Mouse (Mus musculus) erythroblast, adult 5-6 weeks (primary cell): ENCODE data around the gene ccdc198. TPM values are rescaled to one million over a fixed set of nuclear protein-coding genes. Genes with fewer than 3 reads are reported as not detected.
A peak's percentile ranks its signal among the peaks of the same experiment; 100 is the strongest.

ENCODE experiments used
- ATAC-seq: replicated peaks from 2 replicates; pipeline ENCODE4 v1.8.0; 2016; ENCODE audit warnings: moderate number of reproducible peaks, mild to moderate bottlenecking, moderate TSS enrichment, inconsistent platforms; ENCODE audit not compliant: poor library complexity, low FRiP score, severe bottlenecking
- total RNA-seq, 2 experiments: library from RNA; stranded (forward) in 1 of 2; stranded (reverse) in 1 of 2; fragments of 150-400 nt in 1 of 2; fragments of 200-764, 138-1000 nt in 1 of 2; gene quantifications; 2 replicates each; pipeline versions ENCODE4 v1.2.3 to v1.2.4; 2015 to 2017; ENCODE audit warnings: low replicate concordance in 2 of 2

The ccdc198 gene
- total RNA-seq, 2 experiments from 2014 or later = not detected

DNA sequence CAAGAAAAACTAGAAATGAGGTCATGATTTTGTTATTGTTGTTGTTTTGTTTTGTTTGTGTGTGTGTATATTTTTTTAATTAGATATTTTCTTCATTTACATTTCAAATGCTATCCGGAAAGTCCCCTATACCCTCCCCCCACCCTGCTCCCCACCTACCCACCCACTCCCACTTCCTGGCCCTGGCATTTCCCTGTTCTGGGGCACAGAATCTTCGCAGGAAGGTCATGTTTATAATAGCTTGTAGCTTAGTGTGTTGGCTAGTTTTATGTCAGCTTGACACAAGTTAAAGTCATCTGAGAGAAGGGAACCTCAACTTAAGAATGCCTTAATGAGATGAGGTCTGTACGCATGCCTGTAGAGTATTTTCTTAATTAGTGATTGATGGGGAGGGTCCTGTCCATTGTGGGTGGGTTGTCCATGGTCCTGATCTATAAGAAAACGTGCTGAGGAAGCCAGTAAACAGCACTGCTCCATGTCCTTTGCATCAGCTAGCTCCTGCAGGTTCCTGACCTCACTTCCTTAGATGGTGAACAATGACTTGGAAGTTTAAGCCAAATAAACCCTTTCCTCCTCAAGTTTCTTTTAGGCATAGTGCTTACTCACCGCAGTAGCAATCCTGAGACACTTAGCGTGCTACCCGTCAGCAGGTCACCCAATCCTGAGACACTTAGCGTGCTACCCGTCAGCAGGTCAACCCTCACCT lies 44.0 kb downstream of the ccdc198 start:
- no peak for ATAC-seq

DNA sequence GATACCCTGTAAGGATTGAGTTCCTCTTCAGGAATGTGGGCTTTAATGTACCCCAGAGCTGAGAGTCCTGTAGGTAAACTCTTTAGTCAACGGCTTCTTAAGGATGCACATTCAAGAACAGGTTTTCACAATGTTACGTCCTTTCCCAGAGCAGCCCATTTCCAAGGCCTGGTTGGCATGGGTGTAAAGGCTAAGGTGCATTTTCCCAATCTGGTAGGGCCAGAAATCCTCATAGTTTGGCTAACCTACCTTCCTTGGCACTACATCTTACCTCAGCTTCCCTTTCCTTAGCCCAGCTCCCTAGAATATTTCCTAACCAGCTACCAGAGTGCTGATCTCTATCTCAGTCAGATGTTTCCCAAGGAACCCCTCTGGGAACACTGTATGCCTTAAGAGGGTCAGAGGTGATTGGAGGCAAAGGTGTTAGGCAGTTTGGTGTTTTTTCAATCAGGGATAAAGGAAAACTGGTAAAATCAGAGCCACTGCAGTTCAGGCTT lies 48.2 kb downstream of the ccdc198 start:
- no peak for ATAC-seq

DNA sequence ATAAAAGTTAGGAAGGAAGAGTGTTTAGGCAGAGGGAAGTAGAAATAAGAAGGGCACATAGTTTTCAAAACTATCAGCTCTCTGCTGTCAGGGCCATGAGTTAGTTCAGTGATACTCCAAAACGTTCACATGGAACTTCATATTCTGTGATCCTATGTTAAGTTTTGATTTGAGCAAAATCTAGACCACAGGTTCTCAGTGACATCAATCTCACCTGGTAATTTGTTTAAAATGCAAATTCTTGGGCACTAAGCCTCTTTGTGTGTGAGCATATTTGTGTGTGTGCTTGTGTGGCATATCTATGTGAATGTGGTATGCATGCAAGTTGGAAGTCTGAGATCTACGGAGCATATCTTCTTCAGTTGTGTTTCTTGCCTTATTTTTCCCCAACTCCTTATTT lies 59.0 kb downstream of the ccdc198 start:
- no peak for ATAC-seq

DNA sequence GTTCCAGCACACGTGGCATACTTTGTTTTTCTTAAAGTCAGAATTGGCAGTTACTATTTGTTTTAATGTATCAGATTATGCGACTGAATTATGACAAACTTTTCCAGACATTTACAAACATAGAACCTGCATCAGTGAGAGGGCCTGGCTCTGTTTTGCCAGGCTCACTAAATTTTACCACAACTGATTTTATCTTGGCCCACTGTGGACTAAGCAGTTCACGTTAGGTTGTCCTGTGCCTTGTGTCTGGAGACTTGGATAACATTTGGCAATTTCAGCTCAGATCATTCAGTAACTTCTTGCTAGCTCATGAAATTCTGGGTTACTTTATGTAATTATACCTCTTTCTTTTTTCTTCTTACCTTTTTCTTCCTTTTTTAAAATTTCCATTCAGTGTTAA lies 65.5 kb downstream of the ccdc198 start:
- ATAC-seq = no peak

DNA sequence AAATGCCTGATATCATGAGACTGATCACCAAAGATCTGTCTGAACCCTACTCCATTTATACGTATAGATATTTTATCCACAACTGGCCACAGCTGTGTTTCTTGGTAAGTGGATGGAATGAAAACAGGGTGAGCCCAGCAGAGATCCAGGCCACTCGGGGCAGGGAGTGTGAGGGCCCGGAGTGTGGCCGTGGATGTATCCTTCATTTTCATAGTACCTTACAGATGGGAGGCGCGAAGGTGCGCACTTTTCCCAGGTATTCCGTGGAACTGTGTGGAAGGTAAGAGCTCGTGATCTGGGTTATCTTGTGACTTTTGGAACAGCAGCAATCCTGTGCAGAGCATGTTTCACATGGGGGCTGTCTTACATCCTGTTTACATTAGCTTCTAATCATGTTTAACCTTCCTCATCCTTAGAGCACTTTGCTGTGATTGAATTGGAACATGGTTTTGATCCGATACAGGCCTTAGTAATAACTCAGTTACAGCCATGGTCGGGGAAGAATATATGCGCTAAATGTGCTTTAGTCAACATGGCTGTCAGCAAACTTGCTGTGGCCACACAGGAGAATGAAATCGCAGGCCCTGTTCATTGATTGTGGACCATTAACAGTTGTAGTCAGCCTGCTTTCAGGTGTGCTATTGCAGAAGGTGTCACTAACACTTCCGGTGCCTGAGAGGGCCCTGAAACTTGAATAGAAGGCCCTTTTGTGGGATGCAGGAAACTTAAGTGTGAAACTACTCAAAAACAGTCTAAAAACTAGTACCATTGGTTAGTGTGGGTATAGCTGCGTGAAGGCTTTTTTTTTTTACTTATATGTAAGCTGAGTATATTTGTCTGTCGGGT lies 71.8 kb downstream of the ccdc198 start:
- ATAC-seq = 0 out of 2 replicates have a peak, but pooled peaks have one; percentile 11

DNA sequence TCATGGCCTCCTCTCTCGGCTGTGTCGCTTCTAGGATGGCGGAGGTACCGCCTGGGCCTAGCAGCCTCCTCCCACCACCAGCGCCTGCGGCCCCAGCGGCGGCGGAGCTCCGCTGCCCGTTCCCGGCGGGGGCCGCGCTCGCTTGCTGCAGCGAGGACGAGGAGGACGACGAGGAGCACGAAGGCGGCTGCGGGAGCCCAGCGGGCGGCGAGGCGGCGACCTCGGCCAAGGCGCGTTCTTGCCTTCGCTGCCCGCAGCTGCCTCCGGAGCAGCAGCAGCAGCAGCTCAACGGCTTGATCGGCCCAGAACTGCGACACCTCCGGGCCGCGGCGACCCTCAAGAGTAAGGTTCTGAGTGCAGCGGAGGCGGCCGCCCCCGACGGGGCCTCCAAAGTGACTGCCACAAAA lies 72.7 kb downstream of the ccdc198 start:
- peak; percentile 59 for ATAC-seq

DNA sequence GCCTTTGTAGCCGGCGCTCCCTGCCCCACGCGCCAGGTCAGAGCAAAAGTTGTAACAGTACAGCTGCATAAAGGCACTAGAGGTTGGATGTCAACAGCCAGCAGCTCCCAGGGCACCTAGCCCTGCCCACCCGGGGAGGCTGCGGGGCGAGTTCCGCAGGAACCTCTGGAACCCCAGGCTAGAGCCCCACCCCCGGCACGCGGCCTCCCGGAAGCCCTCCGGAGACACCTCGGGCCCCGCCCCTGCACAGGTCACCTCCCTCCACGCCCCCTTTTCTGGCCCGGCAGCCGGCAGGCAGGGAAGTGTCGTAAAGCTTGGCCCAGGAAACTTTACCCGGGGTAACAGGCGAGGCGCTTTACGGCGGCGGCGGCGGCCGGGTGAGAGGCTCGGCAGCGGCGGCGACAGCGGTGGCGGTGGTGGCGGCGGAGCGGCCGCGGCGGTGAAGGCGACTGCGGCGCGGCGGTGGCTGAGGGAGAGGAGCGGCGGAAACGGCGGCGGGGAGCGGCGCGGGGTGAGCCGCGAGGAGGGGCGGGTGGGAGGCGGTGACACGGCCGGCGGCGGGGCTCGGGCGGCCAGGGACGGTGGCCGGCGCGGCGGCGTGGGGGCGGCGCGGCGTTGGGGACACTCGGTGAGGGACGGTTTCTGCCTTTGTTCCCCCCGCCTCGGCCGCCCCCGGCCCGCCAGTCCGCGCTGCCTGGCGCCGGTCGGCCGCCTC lies 73.2 kb downstream of the ccdc198 start, which contains the start of gene Naa30:
Naa30 (plus strand) TSS at position 360 of the 715 bp plus-strand sequence.
- peak; percentile 97 for ATAC-seq

DNA sequence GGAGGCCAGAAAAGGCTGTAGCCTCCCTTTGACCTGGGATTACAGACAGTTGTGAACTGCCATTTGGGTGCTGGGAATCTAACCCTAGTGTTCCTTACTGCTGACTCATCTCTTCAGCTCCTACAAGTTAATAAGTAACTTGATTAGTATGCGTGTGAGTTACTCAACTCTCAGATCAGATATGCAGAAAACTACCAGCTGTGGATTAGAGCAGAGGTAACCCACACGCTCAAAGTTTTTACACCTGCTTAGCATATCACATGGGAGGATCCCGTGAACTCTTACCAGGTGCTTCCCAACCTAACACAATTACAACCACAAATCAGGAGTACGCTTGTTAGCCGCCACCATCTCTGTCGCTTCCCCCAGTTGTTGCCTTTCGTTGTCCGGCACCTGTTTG lies 74.0 kb downstream of the ccdc198 start:
- no peak for ATAC-seq

Other genes with a start within 250 kb of the ccdc198 start
- 18.2 and 20.8 TPM in 2 replicates for gene Ap5m1, start 179.4 kb downstream of the ccdc198 start, total RNA-seq (2015; ENCODE audit: low replicate concordance)
- gene Ap5m1, start 179.4 kb downstream of the ccdc198 start, total RNA-seq (2017; ENCODE audit: low replicate concordance) = 13.9 and 18.5 TPM in 2 replicates
- gene Exoc5, start 178.8 kb downstream of the ccdc198 start, total RNA-seq (2015; ENCODE audit: low replicate concordance) = 16.1 and 25.0 TPM in 2 replicates
- gene Exoc5, start 178.8 kb downstream of the ccdc198 start, total RNA-seq (2017; ENCODE audit: low replicate concordance) = 26.4 and 26.8 TPM in 2 replicates
- 6.9 and 15.6 TPM in 2 replicates for gene Naa30, start 73.2 kb downstream of the ccdc198 start, total RNA-seq (2015; ENCODE audit: low replicate concordance)
- gene Naa30, start 73.2 kb downstream of the ccdc198 start, total RNA-seq (2017; ENCODE audit: low replicate concordance) = 8.4 and 13.1 TPM in 2 replicates